Mouse (Mus musculus) c-Kit-positive CD71-negative TER-119-negative erythroid progenitor cells, embryonic 14.5 days (primary cell): ENCODE results near the gene Macf1.
"Not testable (repeated sequence)": the region's sequence is repeated elsewhere in the genome, so short reads cannot be mapped to it uniquely, and the experiment has no call there.

Experiments used
- DNase-seq: peaks from one replicate; pipeline ENCODE4 v3.0.0-alpha.2; 2013; ENCODE audit warnings: low read depth

Macf1 gene

GRCm38 (mm10) chr4:123669696-123670095, 14.5 kb downstream of the Macf1 start:
- no peak for DNase-seq

- peak; percentile 60 for DNase-seq
Observed at GRCm38 (mm10) chr4:123667260-123667867, 16.8 kb downstream of the Macf1 start.

GRCm38 (mm10) chr4:123666517-123666916, 17.6 kb downstream of the Macf1 start:
- DNase-seq = no peak

GRCm38 (mm10) chr4:123665681-123666278, 18.4 kb downstream of the Macf1 start:
- no peak for DNase-seq

- DNase-seq = no peak
Observed at GRCm38 (mm10) chr4:123664951-123665661, 19.1 kb downstream of the Macf1 start.

- no peak for DNase-seq
Observed at GRCm38 (mm10) chr4:123664021-123664950, 19.9 kb downstream of the Macf1 start.

GRCm38 (mm10) chr4:123663688-123663965, 20.5 kb downstream of the Macf1 start:
- DNase-seq = no peak

- DNase-seq = no peak
Observed at GRCm38 (mm10) chr4:123662914-123663687, 21.1 kb downstream of the Macf1 start.

- no peak for DNase-seq
Observed at GRCm38 (mm10) chr4:123658175-123658574, 26.0 kb downstream of the Macf1 start.

- DNase-seq = no peak
Observed at GRCm38 (mm10) chr4:123655245-123655644, 28.9 kb downstream of the Macf1 start.

- no peak for DNase-seq
Observed at GRCm38 (mm10) chr4:123654566-123654965, 29.6 kb downstream of the Macf1 start.

- DNase-seq = not testable (repeated sequence)
Observed at GRCm38 (mm10) chr4:123653446-123653845, 30.7 kb downstream of the Macf1 start.

GRCm38 (mm10) chr4:123652130-123652529, 32.0 kb downstream of the Macf1 start:
- DNase-seq = no peak

GRCm38 (mm10) chr4:123649131-123649530, 35.0 kb downstream of the Macf1 start:
- DNase-seq = no peak

- DNase-seq = no peak
Observed at GRCm38 (mm10) chr4:123647668-123648067, 36.5 kb downstream of the Macf1 start.

- no peak for DNase-seq
Observed at GRCm38 (mm10) chr4:123647109-123647508, 37.1 kb downstream of the Macf1 start.

- no peak for DNase-seq
Observed at GRCm38 (mm10) chr4:123645246-123645845, 38.8 kb downstream of the Macf1 start.

GRCm38 (mm10) chr4:123643561-123643960, 40.6 kb downstream of the Macf1 start:
- DNase-seq = no peak

GRCm38 (mm10) chr4:123642877-123643276, 41.3 kb downstream of the Macf1 start:
- no peak for DNase-seq

- no peak for DNase-seq
Observed at GRCm38 (mm10) chr4:123637136-123637535, 47.0 kb downstream of the Macf1 start.

- no peak for DNase-seq
Observed at GRCm38 (mm10) chr4:123635428-123635827, 48.7 kb downstream of the Macf1 start.
